Mouse (Mus musculus): ENCODE results near the gene Tbxa2r. TPM values are rescaled to one million over a fixed set of nuclear protein-coding genes. Genes with fewer than 3 reads are reported as not detected.

The Tbxa2r gene
- total and polyA plus RNA-seq, 3 experiments = 0.12 to 0.30 (median 0.13) TPM

GRCm38 (mm10) chr10:81302288-81302687 is 26.2 kb upstream of the Tbxa2r start:
- Histone ChIP-seq H3K9ac (ENCODE audit: insufficient read depth, low read depth) (no peak overlapping the region), H3K4me1 (ENCODE audit: control insufficient read depth in 1 of 2, insufficient read depth in 2 of 2) (peaks cover 64 to 97% of the 10 kb centered on the region in 2 experiments)

GRCm38 (mm10) chr10:81302781-81303218 is 25.7 kb upstream of the Tbxa2r start:
- in situ Hi-C loops (cut with MboI; ENCODE audit: low pct_ligation_motif_present, low pct_unique_long_range_greater_than_20kb, low sequenced_read_pairs) = no loop called here
- H3K27me3 ChIP-seq (replicated peaks) = no peaks in the 10 kb centered on the region
- TF ChIP-seq JUND (conservative IDR thresholded peaks at IDR 0.05; ENCODE audit: low read depth, low read length) = no peak
- TF ChIP-seq MEF2A (IDR thresholded peaks at IDR 0.05; ENCODE audit: borderline replicate concordance, low read depth, low read length) = 0 out of 2 replicates have a peak, but pooled peaks have one; percentile 23
- peaks cover 59 to 93% of the 10 kb centered on the region in 2 experiments for H3K4me1 ChIP-seq (ENCODE audit: control insufficient read depth in 1 of 2, insufficient read depth in 2 of 2)
- peaks cover 27 to 41% of the 10 kb centered on the region in 2 experiments for H3K36me3 ChIP-seq (replicated peaks in 1 of 2; ENCODE audit: control insufficient read depth in 1 of 2, insufficient read depth in 1 of 2, low read length in 1 of 2)
- H3K9me3 ChIP-seq (replicated peaks; ENCODE audit: low read length) = no peaks in the 10 kb centered on the region
- dilution Hi-C loops (cut with MboI; ENCODE audit: extremely low pct_ligation_motif_present, extremely low pct_unique_long_range_greater_than_20kb, low sequenced_read_pairs) = no loop called here
- no peak for DNase-seq (ENCODE audit: extremely low read depth)
- H3K79me2 ChIP-seq (replicated peaks; ENCODE audit: control insufficient read depth, extremely low read depth, insufficient read depth, poor library complexity, severe bottlenecking) = peaks cover 37% of the 10 kb centered on the region
- H3K4me3 ChIP-seq (replicated peaks in 1 of 3; ENCODE audit: low read depth in 2 of 3, low read length in 2 of 3, poor library complexity in 1 of 3) = no peak overlapping the region
- peak overlapping the region; percentile 17; the same call in 1 of the 2 replicates for H3K27ac ChIP-seq (ENCODE audit: insufficient read depth, low read depth)
- no peak overlapping the region for H3K9ac ChIP-seq (ENCODE audit: insufficient read depth, low read depth)
- H3K4me2 ChIP-seq (ENCODE audit: insufficient read depth, low read depth, poor library complexity, severe bottlenecking) = no peak overlapping the region; the same call in 1 of the 2 replicates

More at GRCm38 (mm10) chr10:81302288-81302687, 26.2 kb upstream of the Tbxa2r start:
- Histone ChIP-seq H3K4me2 (ENCODE audit: insufficient read depth, low read depth, poor library complexity, severe bottlenecking) (no peak overlapping the region), H3K27me3 (replicated peaks) (no peaks in the 10 kb centered on the region), H3K27ac (ENCODE audit: insufficient read depth, low read depth) (no peak overlapping the region), H3K9me3 (replicated peaks; ENCODE audit: low read length) (no peaks in the 10 kb centered on the region), H3K4me3 (replicated peaks in 1 of 3; ENCODE audit: low read depth in 2 of 3, low read length in 2 of 3, poor library complexity in 1 of 3) (no peak overlapping the region), H3K79me2 (replicated peaks; ENCODE audit: control insufficient read depth, extremely low read depth, insufficient read depth, poor library complexity, severe bottlenecking) (peaks cover 42% of the 10 kb centered on the region), H3K36me3 (replicated peaks in 1 of 2; ENCODE audit: control insufficient read depth in 1 of 2, insufficient read depth in 1 of 2, low read length in 1 of 2) (peaks cover 22 to 36% of the 10 kb centered on the region in 2 experiments)
- DNase-seq (ENCODE audit: extremely low read depth) = no peak
- TF ChIP-seq PAX5 (IDR thresholded peaks at IDR 0.05; ENCODE audit: low read length) (no peak), JUND (conservative IDR thresholded peaks at IDR 0.05; ENCODE audit: low read depth, low read length) (no peak), CTCF (conservative IDR thresholded peaks at IDR 0.05 in 1 of 2, IDR thresholded peaks at IDR 0.05 in 1 of 2; ENCODE audit: low read depth in 2 of 2, low read length in 2 of 2) (no peak)
- dilution Hi-C loops (cut with MboI; ENCODE audit: extremely low pct_ligation_motif_present, extremely low pct_unique_long_range_greater_than_20kb, low sequenced_read_pairs) = no loop called here
- in situ Hi-C loops (cut with MboI; ENCODE audit: low pct_ligation_motif_present, low pct_unique_long_range_greater_than_20kb, low sequenced_read_pairs) = no loop called here

GRCm38 (mm10) chr10:81303258-81303657 is 25.3 kb upstream of the Tbxa2r start:
- peak overlapping the region; percentile 17; the same call in 1 of the 2 replicates for H3K27ac ChIP-seq (ENCODE audit: insufficient read depth, low read depth)
- H3K27me3 ChIP-seq (replicated peaks) = no peaks in the 10 kb centered on the region
- H3K9me3 ChIP-seq (replicated peaks; ENCODE audit: low read length) = no peaks in the 10 kb centered on the region
- peaks cover 31 to 45% of the 10 kb centered on the region in 2 experiments for H3K36me3 ChIP-seq (replicated peaks in 1 of 2; ENCODE audit: control insufficient read depth in 1 of 2, insufficient read depth in 1 of 2, low read length in 1 of 2)
- H3K4me1 ChIP-seq (ENCODE audit: control insufficient read depth in 1 of 2, insufficient read depth in 2 of 2) = peaks cover 55 to 93% of the 10 kb centered on the region in 2 experiments
- dilution Hi-C loops (cut with MboI; ENCODE audit: extremely low pct_ligation_motif_present, extremely low pct_unique_long_range_greater_than_20kb, low sequenced_read_pairs) (no loop called here), in situ Hi-C loops (cut with MboI; ENCODE audit: low pct_ligation_motif_present, low pct_unique_long_range_greater_than_20kb, low sequenced_read_pairs) (no loop called here)
- no peak for TF ChIP-seq ETS1 (conservative IDR thresholded peaks at IDR 0.05; ENCODE audit: low read depth, low read length)
- TF ChIP-seq ZMIZ1 (IDR thresholded peaks at IDR 0.05; ENCODE audit: low read depth, low read length) = no peak
- no peak for TF ChIP-seq ZC3H11A (IDR thresholded peaks at IDR 0.05; ENCODE audit: low read depth, low read length)
- no peak for TF ChIP-seq POLR2A (IDR thresholded peaks at IDR 0.05; ENCODE audit: low read depth, low read length)
- DNase-seq (ENCODE audit: extremely low read depth) = no peak
- no peak overlapping the region; the same call in 1 of the 2 replicates for H3K4me2 ChIP-seq (ENCODE audit: insufficient read depth, low read depth, poor library complexity, severe bottlenecking)
- H3K79me2 ChIP-seq (replicated peaks; ENCODE audit: control insufficient read depth, extremely low read depth, insufficient read depth, poor library complexity, severe bottlenecking) = peaks cover 34% of the 10 kb centered on the region
- H3K4me3 ChIP-seq (replicated peaks in 1 of 3; ENCODE audit: low read depth in 2 of 3, low read length in 2 of 3, poor library complexity in 1 of 3) = peak overlapping the region in 1 of 3 experiments; percentile 14
- no peak overlapping the region for H3K9ac ChIP-seq (ENCODE audit: insufficient read depth, low read depth)
